Mouse (Mus musculus) right cerebral cortex, postnatal 14 days (tissue): ENCODE data around the gene Rhobtb1.

Experiments
- DNase-seq: peaks from one replicate; pipeline ENCODE4 v3.0.0; 2022

The Rhobtb1 gene

DNA sequence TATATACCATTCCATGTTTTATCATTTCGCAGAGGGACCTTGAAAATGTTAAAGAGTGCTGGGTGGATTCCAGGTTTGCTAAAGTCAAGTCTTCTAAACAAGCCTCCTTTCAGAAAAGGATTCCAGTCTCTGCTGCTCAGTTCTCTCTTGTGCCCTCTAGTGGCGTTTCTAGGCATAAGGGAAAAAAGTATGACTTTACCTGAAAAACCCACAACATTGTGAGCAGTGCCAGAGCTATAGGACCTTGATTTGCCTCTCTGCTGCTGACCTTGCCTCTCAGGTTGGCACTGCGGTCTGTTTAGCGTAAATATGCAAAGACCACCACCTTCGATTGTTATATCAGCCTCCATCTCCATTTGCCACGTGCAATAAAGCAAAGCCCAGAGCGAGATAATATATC, 13.9 kb downstream of the Rhobtb1 start:
- DNase-seq: no peak

DNA sequence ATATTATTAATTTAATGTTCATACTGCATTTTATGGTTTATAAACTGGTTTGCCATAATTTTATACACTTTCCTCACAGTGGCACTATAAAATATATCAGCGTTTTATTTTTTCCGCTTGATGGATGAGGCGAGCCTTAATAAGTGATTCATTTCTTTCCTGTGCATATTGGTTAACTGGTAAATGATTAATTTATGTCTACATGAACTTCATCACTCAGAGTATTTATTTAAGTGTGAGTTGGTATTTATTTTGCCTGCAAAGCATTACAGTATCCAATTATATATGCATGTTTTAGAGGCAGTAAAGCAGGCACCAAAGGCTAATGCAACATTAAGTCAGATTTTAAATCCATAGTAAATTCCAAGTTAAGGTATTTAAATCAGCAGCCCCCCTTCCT, 14.6 kb downstream of the Rhobtb1 start:
- DNase-seq: no peak

DNA sequence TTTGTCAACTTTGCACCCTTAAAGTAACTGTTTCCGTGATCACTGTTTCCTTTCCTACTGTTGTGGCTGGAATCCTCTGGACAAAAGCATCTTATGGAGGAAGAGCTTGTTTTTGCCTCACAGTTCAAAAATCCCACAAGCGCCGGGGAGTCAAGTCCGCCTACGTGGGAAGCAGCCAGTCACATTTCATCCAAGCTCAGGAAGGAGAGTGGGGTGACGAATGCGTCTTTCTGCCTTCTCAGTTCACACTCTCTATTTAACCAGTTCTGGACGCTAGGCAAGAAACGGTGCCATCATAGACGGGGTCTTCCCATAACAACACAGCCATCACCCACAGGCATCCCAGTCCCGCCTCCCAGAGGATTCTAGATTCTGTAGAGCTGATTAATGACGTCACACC, 15.3 kb downstream of the Rhobtb1 start:
- no peak for DNase-seq

DNA sequence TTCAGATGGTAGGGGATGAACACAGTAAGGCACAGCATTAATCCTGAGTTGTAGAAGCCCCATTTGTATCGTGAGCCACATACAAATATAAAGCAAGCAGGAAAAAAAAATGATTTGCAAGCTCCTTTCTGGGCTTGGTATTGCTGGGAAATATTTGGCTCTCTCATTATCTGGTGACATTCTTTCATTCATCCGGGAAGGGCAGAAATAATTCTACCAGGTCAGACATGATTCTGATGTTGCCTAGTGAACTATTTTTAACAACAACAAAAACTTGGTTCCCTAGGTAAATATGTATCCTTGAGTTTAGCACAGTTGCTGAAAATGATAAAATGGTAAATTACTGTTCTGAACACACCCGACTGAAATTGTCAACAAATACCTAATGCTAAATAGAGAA, 21.2 kb downstream of the Rhobtb1 start:
- no peak for DNase-seq

DNA sequence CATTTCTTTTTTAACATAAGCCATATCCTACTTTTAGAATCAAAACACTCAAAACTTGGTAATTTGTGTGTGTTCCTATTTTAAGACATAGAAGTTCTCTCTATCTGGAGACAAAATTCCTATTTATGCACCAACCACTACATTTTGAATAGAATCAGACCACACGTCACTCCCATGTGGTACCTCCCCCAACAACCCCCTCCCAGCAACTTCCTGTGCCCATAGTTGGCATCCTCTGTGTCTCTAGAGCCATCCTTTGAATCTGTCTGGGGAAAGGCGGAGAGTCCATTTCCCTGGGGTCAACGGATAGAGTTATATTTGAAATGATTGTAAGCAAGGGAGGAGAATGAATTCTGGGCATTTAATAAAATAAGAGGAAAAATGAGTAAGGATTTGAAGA, 24.9 kb downstream of the Rhobtb1 start:
- DNase-seq: no peak

DNA sequence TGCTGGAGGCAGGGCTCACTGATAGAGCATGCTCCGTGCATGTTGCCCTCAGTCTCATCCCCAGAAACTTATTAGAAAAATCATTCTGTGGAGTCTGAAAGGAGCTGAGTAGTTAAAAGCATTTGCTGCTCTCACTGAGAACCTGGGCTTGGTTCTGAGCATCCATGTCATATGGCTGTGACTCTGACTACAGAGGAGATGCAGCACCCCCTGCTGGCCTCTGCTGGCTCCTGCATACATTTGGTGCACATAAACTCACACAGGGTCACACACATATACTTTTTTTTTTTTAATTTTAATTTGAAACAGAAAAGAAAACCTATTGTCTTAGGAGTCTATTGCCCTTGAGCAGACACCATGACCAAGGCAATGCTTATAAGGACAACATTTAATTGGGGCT, 28.1 kb downstream of the Rhobtb1 start:
- no peak for DNase-seq

DNA sequence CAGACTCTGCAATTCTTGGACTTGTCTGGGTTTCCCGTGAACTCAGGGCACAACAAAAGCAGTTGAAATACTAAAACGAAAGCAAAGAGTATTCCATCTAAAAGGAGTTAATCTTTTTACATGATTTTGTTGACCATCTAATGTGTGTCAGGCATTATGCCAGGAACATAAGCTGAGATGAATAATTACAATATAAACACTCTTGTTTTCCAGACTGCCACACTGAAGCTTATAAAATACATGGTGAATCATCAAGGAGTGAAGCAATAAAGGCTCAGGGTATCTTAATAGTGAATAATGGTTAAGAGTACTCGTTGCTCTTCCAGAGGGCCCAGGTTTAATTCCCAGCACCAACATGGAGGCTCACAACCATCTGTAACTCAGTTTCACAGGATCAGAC, 29.8 kb downstream of the Rhobtb1 start:
- DNase-seq: no peak

DNA sequence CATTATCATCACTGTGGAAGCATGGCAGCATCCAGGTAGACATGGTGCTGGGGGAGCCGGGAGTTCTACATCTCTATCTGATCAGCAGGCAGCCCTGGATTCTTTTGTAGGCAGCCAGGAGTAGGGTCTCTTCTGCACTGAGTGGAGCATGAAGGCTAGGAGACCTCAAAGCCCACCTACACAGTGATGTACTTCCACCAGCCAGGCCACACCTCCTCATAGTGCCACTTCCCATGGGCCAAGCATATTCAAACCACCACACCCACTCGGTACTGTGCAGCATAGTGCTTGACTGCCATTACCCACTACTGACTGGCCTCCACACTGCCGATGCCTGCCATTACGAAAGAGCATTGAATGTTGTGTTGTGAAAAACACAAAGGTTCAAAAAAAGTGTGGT, 33.7 kb downstream of the Rhobtb1 start:
- DNase-seq: no peak

DNA sequence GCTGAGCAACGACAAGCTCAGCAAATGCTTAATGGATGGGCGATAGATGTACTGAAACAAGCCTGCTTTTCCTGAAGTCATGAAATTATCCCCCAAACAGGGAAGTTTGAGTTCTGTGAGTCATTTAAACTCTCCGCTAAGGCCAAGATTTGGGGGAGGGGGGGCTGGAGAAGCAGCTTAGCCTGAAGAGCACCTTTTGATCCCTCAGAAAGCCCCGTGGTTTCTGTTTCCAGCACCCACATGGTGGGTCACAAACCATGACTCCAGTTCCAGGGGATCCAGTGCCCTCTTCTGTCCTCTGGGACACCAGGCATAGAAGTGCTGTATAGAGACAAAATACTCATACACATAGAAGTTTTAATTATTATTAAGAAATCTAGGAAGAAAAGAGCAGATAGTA, 34.2 kb downstream of the Rhobtb1 start:
- DNase-seq: no peak

DNA sequence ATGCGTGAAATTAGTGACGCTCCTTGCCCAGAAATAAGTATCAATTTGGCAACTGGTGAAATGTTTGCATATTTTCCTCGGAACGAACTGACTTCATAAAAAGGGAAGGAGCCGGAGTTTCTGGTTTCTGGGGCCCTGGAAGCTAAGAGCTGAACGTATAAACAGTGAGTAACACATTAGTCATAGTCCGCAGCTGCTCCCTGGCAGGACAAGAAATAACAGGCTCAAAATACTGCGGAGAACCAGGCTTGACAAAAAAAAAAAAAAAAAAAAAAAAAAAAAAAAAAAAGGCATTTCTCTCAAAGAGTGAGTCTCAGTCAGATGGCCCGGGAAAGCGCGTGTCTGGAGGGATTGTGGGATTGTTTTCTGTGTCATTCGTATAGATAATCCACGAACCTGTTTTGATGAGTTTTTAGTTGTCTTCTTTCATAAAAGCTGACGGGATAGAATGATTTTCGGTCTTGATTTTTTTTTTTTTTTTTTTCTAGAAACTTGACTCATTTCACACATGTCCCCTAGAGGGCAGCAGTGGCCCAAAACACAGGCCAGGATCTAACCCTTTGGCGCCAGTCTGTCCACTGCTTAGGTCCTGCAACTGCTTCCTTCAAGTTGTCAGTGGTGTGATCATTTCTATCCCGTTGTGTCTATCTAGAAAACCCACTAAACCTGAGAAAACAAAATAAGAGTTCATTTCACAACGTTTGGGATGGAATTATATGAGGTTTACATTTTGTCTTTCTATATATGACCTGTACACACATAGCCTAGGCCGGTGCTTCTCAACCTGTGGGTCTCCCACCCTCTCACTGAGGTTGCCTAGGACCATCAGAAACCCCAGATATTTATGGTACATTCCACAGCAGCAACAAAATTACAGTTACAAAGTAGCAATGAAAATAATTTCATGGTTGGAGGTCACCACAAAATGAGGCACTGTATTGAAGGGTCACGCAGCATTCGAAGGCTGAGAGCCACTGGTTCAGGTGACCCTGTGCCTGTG, 35.0 kb downstream of the Rhobtb1 start:
- peak; percentile 48 for DNase-seq

DNA sequence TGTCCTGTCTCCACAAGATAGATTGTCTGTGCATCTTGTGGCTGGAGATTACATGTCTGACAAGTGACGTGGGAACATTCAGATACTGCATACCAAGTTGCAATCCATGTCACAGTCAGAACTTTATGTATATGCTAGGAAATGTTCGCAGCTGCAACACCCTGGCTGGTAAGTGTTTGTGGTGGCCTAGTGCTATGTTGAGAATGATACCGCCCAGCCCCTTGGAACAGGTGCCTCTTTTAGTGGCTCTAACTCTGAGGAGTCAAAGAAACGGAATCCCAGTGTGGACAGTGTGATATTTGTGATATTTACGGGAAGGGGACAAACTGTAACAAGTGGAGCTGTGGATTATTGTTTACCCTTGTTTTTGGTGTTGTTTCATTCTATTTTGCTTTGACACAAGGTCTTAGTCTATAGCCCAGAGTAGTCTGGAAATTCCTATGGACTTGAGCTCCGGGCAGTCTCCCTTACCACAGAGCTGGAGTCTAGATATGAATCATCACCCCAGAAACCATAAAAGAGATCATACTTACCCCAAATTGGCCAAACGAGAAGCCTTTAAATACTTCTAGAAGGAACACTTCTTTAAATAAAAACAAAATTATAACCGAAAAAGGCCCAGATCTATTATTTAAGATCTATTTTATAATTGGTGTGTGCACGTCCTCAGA, 36.7 kb downstream of the Rhobtb1 start:
- no peak for DNase-seq

DNA sequence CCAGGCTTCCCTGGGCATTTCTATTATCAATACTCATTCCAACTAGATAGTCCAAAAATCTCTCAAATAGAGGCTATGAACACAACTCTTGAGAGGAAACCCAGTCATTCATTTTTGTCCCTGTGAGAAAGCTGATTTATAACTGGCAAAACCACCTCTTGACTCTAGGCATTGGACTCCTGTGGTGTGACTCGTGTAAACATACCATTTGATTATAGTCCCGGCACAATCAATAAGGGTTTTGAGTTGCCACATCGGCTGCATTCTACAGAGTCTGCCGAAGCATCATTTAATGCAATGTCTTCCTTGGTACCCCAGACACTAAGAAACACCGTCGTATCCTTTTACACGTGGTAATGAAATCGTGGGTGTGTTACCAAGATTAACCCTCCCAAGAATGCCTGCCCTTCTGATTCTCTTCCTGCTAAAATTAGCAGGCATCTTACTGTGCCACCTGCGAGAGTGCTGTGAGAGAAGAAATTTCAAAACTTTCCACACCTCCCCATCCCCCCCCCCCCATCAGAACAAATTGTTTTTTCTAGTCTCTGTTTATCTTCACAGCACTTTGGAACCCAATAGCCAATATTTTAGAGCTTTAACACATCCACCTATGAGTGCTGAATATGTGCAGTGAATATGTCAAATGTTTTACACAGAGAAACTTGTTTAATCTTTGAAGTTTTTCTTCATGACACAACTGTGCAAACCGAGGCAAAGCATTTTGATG, 39.4 kb downstream of the Rhobtb1 start:
- no peak for DNase-seq

DNA sequence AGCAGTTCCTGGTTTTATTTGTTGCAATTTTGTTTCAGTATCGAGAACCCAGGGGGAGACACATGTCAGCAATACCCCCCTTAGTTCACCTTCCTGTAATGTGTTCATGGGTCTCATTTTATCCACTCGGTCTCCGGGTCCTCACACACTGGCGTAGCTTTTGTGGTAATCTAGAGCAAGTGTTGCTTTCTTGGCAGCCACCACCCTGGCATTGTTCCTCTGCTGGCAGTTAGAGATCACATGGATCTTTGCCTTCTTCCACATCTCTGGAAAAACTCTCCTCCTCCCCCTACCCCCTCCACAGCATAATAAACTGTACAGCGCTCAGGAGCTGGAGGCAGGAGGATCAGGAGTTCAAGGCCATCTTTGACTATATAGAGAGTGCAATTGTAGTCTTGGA, 41.0 kb downstream of the Rhobtb1 start:
- DNase-seq: no peak

DNA sequence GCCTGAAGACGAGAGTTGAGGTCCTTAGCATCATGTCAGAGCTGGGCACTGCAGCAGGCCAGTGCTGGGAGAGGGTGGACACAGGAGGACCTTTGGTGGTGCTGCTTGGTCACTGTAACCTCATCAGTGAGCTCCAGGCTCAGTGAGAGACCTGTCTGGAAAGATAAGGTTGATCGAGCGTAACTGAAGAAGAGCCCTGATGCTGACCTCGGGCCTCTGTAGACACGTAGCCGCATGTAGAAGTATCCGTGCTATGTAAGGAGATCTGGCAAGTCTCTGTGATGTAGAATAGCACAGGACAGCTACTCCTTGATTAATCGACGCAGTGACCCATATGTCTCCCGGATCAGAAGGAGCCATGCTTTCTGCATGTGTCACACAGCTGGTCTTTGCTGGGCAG, 42.5 kb downstream of the Rhobtb1 start:
- DNase-seq: no peak

DNA sequence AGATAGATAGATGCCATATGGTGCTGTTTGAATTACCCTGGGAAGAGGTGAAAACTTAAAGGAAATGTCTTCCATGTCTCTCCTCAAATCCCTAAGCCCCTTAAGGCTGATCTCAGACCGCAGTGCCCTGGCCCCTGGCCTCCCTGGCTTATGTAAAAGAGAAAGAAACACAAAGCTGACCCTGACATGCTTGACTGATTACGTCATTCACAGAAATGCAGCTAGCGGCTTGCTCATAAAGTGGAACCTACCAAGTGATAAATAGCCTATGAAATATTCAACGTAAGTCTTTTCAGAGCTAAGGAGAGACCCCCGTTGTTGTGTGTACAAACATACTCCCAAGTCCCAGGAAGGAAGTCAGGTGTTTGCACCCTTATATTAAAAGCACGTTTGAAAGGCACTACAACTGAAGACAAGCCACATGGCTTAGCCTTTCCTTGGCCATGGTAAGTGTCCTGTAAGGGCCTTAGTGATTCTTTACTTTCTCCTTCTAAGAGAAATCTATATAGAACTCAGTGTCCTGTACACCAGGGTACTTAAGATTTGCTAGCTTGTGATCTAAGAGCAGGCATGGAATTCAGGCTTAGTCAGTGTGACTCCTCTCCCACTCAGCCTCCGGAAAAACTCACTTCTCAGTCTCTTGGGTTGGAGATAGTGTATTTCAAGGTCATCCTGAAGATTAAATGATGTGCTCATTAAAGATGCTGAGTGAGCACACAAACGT, 53.6 kb downstream of the Rhobtb1 start:
- DNase-seq: no peak

DNA sequence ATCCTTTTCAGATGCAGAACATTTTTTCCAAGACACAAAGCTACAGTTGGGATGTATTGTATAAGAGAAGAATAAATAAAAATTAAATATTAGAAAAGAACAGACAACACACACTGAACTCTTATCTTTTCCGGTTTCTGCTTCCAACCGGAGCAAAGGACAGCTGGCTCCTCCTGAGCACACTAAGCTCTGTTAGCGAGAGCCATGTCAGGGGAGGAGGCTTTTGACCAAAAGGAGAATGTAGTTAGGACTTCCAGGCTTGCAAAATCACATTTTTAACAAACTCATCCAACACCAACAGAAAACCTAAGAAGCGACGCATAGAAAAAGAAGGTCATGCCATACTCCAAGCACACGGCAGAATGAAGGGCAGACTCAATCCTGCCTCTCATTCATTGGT, 54.8 kb downstream of the Rhobtb1 start:
- no peak for DNase-seq

DNA sequence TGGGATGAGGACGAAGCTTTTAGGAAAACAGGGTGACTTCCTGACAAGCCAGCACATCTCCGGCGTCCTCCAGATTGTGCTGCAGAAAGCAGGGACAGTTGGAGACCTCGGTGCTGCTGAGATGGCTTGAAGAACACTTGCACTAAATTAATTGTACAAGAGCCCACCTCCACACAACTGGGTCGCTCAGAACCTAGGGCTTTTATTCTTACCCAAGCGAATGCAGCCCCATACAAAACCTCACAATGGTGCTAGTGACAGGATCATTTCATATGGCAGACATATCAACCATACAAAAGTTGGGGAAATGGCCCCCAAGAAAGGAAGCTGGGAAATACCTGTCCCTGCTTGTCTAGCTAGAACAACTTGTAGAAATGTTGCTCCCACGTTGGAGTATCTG, 56.2 kb downstream of the Rhobtb1 start:
- DNase-seq: no peak

DNA sequence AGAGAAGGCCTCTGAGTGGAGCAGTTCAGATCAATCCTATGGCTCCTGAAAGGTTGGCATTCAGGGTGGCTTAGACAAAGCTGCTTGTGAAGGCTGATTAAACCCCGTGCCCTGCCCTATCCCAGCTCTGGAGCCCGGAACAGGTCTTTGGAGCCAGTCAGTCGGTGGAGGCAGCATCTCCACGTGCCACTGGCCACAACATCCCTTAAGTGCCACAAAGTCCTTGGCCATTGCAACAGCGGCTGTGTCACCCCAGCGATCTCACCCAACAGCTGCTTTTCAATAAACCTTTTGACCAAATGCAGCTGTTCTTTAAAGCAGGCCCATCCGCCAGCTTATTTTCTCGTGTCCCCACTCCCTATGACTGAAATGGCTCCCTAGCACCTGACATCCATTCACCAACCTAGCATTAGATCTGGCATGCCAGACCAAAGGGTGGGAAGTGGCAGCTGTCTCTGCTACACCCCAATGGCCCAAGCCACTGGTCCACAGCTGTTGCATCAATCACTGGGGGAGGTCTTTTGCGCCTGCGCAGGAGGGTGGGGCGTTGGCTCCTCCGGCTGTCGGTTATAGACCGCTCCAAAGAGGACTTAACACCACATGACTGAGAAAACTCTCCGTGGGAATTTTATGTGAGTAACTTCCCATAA, 56.9 kb downstream of the Rhobtb1 start:
- DNase-seq: no peak

DNA sequence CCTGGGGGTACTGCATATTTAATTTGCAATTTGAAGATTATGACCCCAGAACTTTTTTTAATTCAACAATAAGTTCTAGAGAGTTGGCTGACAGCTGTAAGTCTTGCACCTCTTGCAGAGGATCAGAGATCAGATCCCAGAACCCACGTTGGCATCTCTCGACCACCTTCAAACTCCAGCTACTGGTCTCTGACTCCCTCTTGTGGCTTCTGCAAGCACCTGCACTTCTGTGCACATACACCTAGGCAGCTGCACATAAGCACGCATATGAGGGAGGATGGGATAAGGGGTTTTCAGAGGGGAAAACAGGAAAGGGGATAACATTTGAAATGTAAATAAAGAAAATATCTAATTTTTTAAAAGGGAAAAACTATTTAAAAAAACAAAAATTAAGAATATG, 57.5 kb downstream of the Rhobtb1 start:
- no peak for DNase-seq

DNA sequence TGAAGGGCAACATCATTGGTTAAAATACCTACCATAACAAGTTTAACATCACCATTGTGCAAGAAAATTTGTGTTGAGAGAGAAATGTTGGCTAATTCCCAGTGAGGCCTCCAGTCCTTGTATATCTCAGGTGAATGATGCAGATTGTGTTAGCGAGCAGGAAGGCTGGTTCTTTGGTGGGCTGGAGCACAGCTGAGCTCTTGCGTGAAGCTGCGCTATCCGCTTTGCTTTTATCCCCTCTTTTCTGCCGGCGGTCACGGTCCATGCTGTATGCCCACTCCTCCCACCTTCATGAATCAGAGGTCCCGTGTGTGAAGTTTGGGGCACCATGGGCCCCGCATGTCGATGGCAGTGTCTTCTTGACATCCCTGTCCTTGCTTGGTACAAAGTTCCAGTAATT, 58.8 kb downstream of the Rhobtb1 start:
- no peak for DNase-seq

DNA sequence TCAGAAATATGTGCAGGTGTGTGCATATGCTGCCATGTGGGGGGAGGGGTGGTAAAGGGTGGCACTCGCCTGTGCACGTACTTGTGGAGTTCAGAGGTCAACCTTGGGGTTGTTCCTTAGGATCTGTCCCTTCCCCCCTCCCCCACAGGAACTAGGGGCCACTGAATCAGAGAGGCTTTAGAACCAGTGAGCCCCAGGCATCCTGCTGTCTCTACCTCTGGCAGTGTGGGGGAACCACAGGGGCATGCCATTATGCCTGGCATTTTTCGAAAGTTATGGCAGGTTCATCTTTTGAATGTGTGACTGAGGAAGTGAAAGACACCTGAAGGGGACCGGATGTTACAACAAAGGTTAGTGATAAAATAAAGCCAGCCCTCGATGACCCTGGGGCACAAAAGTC, 59.4 kb downstream of the Rhobtb1 start:
- DNase-seq: no peak

DNA sequence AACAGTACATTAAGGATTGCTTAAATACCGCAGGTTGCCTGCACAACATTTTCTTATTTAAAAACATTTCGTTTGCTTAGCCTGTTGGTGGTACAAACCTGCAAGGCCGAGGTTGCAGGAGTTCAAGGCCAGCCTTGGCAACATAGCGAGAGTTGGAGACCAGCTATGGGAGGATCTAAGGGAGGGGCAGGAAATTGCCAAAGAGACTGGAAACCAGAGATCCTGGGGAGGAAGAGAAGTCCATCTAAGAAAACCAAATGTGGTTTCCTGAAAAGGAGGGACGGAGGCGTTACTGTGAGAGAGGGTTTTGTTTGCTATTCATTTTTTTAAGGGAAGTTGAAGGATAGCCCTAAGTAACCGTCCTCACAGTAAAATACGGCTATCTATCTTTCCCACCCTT, 60.3 kb downstream of the Rhobtb1 start:
- no peak for DNase-seq

DNA sequence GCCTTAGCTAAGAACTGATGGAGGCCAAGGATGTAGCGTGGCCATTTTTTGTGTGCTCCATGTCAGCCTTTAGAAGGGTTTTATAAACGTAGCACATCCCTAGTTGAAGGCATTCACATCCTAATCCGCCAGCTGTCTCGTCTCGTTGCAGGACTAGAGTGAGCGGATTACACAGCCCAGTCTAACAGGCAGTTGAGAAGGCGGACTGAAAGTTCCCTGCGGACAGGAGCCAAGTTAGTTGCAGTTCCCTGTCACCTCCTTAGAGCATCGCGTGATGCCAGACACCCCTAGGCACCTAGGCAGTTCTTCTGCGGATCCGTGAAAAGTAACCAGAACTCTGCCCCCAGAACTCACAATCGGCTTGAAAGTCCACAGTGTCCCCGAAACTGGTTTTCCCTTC, 60.7 kb downstream of the Rhobtb1 start:
- DNase-seq: peak; percentile 32
